Mouse (Mus musculus) embryonic facial prominence, embryonic 10.5 days (tissue): ENCODE measurements around the gene Gm4724. TPM values are rescaled to one million over a fixed set of nuclear protein-coding genes. Genes with fewer than 3 reads are reported as not detected.
"Not testable (repeated sequence)": the region's sequence is repeated elsewhere in the genome, so short reads cannot be mapped to it uniquely, and the experiment has no call there.

Experiments
- DNase-seq: peaks from one replicate; pipeline ENCODE4 v3.0.0-alpha.2; 2017; ENCODE audit warnings: low spot score
- H3K27ac ChIP-seq: fragments of 300-500 bp; sonication (generic); replicated peaks from 2 replicates; pipeline ENCODE4 v1.5.1; 2016; ENCODE audit warnings: mild to moderate bottlenecking
- H3K27me3 ChIP-seq: fragments of 300-500 bp; sonication (generic); replicated peaks from 2 replicates; pipeline ENCODE4 v1.6.1; 2016; ENCODE audit warnings: low read depth, mild to moderate bottlenecking; ENCODE audit not compliant: poor library complexity, severe bottlenecking
- H3K36me3 ChIP-seq: fragments of 300-500 bp; sonication (generic); replicated peaks from 2 replicates; pipeline ENCODE4 v1.6.1; 2016; ENCODE audit warnings: mild to moderate bottlenecking, moderate library complexity
- H3K4me1 ChIP-seq: fragments of 300-500 bp; sonication (generic); 2 replicates; pipeline ENCODE4 v1.6.1; 2016
- H3K4me3 ChIP-seq: fragments of 300-500 bp; sonication (generic); 2 replicates; pipeline ENCODE4 v1.5.1; 2016; ENCODE audit warnings: mild to moderate bottlenecking, moderate library complexity
- H3K9me3 ChIP-seq: fragments of 300-500 bp; sonication (generic); 2 replicates; pipeline ENCODE4 v1.6.1; 2016; ENCODE audit warnings: mild to moderate bottlenecking
- WGBS: fragments of 180-500 bp; shearing (Covaris S2); methylation state at CpG from one replicate; pipeline ENCODE4 v1.1.7; 2016; 5-methylcytosine and 5-hydroxymethylcytosine counted together
- polyA plus RNA-seq: library from polyadenylated mRNA; unstranded; fragments of >200 nt; fragmentation: Nextera tagmentation; extraction: Ambion mirVana; gene quantifications from 2 replicates; pipeline ENCODE4 v1.2.1, GENCODE M21; 2016

The Gm4724 gene
- polyA plus RNA-seq: 11.1 and 15.7 TPM in 2 replicates

DNA sequence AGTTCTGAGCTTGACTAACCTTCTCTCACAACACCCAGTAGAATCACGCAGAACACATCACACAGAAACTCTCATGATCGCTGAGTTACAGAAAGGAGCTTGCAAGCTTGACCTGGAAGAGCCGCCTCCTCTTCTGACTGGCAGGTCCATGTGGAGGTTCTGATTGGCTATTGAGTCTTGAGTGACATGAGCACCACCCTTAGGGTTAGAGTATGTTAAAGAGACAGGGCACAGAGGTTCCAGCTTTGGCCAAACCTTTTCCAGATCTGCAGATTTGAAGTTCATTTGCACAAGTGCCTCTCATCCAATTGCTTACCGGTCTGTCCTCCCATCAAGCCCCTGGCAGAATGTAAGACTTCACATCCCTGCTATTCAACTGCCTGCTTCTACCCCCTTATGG is at the start of gene Gm4724:
Gene Gm4724 (minus strand): TSS at position 101 of the 400 bp plus-strand sequence.
- not testable (repeated sequence) for H3K27ac ChIP-seq, H3K4me3 ChIP-seq, H3K4me1 ChIP-seq, H3K9me3 ChIP-seq, DNase-seq, H3K27me3 ChIP-seq, H3K36me3 ChIP-seq
- WGBS: no CpG with 5 or more reads among the region's 4 CpGs

DNA sequence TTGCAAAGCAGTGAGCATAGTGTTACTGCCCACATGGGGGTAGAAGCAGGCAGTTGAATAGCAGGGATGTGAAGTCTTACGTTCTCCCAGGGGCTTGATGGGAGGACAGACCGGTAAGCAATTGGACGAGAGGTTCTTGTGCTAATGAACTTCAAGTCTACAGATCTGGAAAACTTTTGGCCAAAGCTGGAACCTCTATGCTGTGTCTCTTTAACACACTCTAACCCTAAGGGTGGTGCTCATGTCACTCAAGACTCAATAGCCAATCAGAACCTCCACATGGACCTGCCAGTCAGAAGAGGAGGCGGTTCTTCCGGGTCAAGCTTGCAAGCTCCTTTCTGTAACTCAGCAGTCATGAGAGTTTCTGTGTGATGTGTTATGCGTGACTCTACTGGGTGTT is 34.1 kb upstream of the Gm4724 start, which contains the start of gene Zfp965:
Gene Zfp965 (plus strand): TSS at position 301 of the 400 bp plus-strand sequence.
- H3K27ac ChIP-seq, H3K36me3 ChIP-seq, H3K4me3 ChIP-seq, DNase-seq, H3K9me3 ChIP-seq, H3K4me1 ChIP-seq, H3K27me3 ChIP-seq: not testable (repeated sequence)
- WGBS: no CpG with 5 or more reads among the region's 6 CpGs

Other genes with a start within 250 kb of the Gm4724 start
- gene Gm14391, start 228.9 kb downstream of the Gm4724 start, polyA plus RNA-seq: 7.1 and 11.5 TPM in 2 replicates
- gene Gm14440, start 160.7 kb downstream of the Gm4724 start, polyA plus RNA-seq: 5.5 and 6.8 TPM in 2 replicates
- 22.0 and 23.5 TPM in 2 replicates for gene Gm4631, start 97.6 kb downstream of the Gm4724 start, polyA plus RNA-seq
- 5.2 and 7.0 TPM in 2 replicates for gene Zfp968, start 63.4 kb downstream of the Gm4724 start, polyA plus RNA-seq
- gene Zfp965, start 34.2 kb upstream of the Gm4724 start, polyA plus RNA-seq: 1.6 and 6.9 TPM in 2 replicates
- gene Gm11007, start 208.2 kb upstream of the Gm4724 start, polyA plus RNA-seq: not detected in 2 replicates